Mouse (Mus musculus) adrenal gland, postnatal 10 days (tissue): ENCODE results near the gene Tas2r119. TPM values are rescaled to one million over a fixed set of nuclear protein-coding genes. Genes with fewer than 3 reads are reported as not detected.
"Not testable (repeated sequence)": the region's sequence is repeated elsewhere in the genome, so short reads cannot be mapped to it uniquely, and the experiment has no call there.

Experiments used
- DNase-seq: peaks from one replicate; pipeline ENCODE4 v3.0.0; 2021; ENCODE audit warnings: mixed read lengths
- long read RNA-seq, 2 experiments: library from polyadenylated mRNA; stranded (forward); transcript quantifications; one replicate each; pipeline ENCODE4 v2.0.0; 2021
- total RNA-seq, 2 experiments: library from RNA; stranded (reverse); gene quantifications; 2 replicates each; pipeline ENCODE4 v1.2.3; 2021

Tas2r119 gene
- total RNA-seq = not detected
- long read RNA-seq, experiment 1 = 0 reads
- long read RNA-seq, experiment 2 = 0 reads

DNA sequence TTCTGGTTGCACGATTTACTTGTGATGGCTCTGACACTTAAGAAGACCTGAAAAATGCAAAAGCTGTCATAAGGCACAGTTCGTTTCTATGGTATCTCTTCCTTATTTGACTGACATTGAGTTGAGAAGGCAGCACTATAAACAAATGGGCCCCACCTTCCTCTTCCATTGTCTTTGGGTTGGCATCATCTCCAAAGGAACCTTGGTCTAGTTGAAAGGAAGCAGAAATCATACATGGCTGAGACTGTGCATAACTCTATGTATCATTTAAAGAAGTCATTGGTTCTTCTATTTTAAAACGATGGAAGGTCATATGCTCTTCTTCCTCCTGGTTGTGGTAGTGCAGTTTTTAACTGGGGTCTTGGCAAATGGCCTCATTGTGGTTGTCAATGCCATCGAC lies at the start of gene Tas2r119:
Tas2r119 (plus strand) TSS at position 301 of the 400 bp plus-strand sequence.
- no peak for DNase-seq

DNA sequence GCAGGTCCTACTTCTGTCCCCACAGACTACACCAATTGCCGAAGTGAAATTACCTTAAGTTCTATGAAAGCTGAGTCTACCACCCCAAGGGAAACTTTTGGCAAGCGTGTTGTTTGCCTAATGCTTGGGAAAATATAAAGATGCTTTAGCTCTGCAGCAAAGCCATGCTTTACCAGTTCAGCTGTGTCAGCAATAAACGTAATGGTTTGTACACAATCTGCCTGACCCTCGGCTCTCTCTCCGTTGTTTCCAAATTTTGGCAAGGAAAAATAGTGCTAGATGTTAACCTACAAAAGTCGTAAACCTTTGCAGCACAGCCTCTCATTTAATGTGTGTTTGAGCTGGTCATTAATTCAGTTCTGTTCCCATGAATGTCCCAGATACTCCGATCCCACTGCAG lies 44.8 kb upstream of the Tas2r119 start:
- no peak for DNase-seq

DNA sequence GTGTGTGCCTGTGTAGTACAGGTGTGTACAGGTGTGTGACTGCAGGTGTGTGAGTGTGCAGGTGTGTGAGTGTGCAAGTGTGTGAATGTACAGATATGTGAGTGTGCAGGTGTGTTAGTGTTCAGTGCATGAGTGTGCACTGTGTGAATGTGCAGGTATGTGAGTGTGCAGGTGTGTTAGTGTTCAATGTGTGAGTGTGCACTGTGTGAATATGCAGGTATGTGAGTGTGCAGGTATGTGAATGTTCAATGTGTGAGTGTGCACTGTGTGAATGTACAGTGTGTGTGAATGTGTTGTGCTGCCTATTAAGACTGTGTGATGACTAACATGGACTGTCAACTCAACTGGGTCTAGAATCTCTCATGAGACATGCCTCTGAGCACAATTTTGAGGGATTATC lies 35.4 kb upstream of the Tas2r119 start:
- no peak for DNase-seq

DNA sequence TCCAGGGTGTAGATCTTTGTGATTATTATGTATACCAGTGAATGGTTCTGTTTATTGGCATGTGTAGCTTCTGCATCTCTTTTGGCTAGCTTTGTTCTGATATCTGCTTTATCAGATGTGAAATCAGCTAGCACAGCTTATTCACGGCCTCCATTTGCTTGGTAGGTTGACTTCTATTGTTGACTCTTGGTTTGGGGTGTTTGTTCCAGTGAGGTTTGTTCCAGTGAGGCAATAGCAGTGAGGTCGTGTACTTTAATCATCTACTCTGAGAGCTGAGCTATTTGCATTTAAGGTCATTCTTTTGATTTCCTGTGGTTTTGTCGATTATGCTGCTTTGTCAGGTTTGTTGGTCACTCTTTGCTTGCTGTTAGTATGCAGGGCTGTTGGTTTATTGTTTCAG lies 32.8 kb upstream of the Tas2r119 start:
- no peak for DNase-seq

DNA sequence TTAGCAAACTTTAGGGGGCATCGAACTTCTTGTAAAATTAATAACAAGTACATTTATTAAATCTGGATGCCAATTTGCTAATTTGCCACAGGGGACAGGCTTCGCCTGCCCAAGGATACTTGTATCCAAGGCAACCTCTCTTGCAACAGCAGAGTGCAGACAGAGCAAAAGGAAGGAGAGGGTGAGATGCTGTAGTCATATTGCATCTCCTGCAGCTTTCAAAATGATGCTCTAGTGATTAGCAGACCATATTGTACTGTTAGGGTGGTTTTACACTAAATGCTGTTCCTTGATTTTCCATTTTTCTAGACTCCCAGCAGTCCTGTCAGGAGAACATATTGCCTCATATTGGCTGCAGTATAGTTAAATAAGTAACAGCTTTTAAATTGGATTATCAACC lies 23.7 kb upstream of the Tas2r119 start:
- DNase-seq = no peak

DNA sequence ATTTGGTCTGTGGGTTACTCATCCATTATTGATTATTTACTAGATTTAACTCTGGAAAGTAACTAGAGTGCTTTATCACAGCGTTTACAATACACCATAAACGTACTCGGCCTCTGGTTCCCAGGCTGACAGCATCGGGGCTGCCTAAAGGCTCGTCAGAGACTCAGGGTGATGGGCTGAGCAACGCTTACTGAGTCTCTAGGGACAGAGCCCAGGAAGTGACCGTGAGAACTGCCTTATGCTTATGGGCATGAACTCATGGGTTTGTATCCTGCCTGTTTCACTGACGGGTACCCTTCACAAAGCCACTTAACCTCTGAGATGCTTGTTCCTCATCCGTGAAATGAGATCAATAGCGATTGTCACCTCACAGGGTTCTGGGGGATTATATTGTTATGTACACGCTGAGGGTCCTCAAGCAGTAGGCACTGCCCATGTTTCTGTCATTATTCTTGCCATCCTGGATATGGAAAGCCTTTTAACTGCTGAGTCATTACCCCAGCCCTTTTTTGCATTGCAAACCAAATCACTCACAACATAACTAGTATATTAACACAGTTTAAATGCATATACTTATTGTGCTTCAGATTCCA lies 23.1 kb upstream of the Tas2r119 start:
- no peak for DNase-seq

DNA sequence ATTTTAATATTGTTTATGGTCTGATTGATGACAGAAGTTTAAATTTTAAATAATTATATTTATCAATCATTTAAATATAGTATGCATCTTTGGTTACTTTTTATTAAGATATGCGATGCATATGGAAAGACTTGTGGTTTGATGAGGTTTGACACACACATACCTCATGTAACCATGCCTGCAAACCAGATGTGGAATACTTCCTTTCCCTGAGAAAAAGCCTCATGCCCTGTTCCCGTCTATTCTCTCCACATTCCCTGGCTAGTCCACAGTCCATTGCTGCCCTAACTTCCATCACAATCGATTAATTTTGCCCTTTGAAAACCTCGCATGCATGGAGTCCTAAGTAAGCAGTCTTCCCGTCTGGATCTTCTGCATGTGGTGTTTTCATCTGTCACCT lies 21.0 kb upstream of the Tas2r119 start:
- no peak for DNase-seq

DNA sequence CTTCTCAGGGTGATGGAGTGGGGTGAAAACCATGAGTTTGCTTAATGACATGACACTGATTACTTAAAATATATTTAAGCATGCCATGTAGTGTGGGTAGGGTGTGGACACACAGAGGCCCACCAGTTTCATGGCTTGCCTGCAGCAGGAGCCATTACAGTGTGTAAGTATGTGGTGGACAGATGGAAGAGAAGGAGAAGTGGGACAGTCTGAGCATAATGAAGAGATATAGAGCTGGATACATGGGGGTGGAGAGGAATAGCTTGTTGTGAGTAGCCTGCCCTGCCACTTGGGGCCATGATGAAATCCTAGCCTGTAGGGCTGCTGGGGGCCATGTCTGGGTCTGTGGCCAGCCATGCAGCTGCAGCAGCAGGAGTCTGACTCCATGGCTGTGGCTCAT lies 16.8 kb upstream of the Tas2r119 start:
- DNase-seq = no peak

DNA sequence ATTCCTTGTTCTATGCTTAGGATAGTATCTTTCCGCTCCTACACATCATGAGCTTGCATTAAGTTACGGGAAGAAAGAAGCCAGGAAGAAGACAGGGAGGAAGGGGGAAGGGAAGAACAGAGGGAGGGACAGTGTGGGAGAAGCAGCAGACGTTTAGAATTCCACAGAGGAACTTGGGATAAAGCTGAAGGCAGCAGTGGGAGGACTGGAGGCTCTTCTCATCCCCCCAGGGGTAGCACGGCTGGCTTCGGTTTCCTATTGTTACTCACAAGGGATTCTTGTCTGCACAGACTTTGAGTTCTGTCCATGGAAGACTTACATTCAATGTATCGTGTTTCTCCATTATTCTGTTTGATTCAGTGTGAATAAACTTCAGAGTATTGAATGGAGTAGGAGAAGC lies 5.3 kb upstream of the Tas2r119 start:
- no peak for DNase-seq

DNA sequence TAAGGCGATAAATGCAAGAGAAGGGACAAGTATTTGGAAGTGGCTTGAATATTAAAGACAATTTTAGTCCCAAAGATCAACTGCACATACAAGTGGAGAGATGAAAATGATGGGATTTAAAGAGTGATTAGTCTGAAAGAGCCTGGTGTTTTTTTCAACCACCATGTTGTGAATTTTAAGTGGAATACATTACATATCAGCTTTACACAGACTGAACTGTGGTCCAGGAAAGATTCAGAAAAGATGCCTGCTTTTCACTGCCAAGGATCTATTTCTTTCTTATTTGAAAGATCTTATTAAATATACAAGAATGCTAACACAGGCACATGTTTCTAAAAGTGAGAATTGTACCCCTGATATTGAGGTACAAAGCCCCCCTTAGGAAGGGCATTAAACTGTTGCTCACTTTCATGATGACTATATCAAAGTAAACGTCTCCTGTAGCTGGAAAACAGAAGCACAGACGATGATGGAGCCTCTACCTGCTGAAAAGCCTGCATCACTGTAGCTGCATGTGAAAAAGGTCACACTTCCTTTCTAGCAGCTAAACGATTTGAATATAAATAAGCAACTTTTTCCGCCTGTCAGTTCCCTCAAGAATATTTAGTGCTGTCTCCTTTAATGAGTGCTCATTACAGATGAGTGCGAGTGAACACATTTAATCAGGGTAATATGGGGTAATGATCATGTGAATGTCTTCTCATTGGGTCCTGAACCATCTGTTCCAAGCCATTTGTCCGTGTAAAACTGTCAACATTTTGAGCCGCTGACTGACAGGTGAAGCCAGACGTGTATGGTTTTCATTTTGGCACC lies 4.7 kb upstream of the Tas2r119 start:
- DNase-seq = no peak

DNA sequence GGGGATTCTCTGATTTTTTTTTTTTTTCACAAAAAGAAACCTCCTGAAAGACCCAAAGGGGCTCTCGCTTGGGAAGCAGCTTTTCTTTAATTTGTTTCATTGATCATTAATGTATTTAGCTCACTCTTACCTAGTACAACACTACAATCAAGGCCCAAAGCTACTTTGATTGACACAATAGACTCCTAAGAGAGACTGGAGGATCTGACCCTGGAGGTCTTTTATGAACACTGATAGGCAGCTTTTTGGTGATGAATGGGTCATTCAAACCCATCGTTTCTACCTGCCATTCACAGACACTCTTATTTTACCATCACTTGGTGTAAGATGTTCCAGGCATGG lies 4.1 kb upstream of the Tas2r119 start:
- no peak for DNase-seq

DNA sequence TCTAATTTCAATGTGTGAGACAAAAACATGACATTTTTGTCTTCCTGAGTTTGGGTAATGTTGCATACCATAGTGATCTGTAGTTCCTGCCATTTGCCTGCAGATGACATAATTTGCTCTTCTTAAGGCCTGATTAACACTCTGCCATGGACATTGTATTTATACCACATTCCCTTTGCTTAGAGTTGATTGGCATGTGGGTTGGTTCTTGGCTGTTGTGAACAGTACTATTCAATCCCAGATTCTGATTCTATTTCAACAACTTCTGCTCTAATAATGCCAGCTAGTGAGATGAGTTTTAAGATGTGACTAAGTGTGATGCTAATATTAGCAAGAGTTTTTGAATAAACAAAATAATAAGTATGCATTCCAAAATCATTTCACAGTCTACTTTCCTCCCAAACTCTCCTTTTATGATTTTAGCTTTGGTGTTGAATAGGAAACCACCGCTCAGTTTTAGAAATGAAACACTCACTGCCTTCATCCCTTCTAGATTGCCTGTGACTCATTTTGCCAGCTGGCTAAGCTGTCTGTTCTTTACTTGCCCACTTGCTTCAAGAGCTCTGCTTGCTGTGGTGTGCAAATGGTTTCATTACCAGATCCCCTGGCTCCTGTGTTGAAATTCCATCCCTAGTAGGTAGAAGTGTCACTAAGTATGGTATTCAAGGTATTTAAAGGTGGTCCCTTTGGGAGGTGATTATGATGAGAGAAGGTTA lies 3.1 kb downstream of the Tas2r119 start:
- no peak for DNase-seq

DNA sequence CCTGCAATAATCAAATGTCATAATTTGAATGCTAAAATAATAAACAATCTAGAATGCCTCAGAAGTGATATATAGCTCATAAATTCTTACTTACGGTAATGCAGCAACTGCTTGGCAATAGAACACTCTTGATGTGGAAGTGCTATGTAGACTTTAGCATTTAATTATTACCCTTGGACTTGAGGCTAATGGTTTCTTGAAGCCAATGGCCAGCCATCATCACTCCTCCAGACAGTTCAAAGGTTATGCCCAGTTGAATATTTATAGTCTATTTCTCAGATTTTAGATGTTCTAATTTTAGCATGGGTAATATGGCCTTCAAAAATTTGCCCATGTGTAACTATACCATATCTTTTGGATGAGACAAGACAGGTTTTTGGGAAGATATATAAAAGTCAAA lies 4.9 kb downstream of the Tas2r119 start:
- no peak for DNase-seq

DNA sequence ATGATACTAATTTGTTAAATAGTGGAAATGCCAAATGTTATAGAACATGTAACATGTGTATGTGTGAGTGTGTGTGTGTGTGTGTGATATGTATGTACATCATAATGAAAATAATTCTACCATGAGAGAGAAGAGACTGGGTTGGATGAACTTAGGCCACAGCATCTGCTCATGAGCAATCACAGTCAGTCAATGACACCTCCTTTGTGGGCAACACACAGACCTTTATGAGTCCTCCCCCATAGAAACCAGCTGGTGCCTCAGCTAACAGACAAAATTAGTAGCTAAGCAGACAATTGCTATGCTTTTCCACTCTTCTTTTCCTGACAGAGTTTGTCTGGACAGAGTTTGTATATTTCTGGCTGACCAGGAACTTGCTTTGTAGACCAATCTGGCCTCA lies 7.9 kb downstream of the Tas2r119 start:
- DNase-seq = no peak

DNA sequence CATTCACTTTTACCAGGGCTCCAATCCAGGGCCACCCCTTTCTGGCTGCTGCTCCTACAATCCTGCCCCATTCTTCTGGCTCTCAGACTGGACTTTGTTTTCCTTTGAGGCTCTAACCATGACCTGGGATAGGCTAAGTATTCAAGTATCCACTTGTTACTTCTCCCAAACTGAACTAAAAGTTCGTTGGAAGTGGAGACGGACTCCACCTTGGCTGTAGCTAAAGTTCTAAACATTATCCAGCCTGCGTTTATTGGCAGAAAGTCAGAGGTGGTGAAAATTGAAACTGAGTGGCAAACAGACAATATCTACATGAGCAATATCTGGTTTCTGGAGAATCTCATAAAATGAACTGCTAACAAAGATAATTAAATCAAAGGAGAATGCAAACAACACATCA lies 12.8 kb downstream of the Tas2r119 start:
- no peak for DNase-seq

DNA sequence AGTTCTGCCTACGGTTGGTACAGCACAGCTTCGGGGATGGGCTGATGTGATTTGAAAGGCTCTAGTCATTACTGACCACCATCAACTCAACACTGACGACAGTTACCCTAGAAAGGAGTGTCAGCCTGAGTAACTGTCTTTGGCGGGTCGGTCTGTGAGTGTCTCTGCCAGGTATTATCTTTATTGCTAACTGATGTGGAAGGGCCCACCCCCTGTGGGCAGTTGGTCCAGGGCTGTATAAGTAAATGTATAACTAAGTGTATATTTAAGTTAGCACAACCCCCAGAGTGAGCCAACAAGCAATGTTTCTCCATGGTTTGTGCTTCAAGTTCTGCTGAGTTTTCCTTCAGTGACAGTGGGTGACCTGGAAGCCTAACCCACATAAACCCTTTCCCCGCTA lies 13.3 kb downstream of the Tas2r119 start:
- DNase-seq = no peak

DNA sequence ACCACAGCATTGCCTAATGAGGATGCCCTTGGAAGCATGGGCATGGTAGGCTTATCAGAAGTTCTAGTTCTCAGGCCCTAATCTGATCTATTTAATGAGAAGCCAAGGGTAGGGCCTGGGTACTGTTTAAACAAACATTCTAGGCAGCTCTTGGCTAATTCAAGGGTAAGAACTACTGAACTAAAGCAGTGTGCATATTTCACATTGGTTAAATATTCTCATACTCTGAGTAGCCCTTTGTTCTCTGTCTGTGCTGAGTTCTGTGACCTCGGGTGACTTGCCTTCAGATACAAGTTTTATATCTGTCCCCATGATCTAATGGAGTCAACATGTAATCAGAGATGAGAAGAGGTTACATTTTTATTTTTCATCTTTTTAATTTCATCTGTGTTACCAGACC lies 15.9 kb downstream of the Tas2r119 start:
- DNase-seq = no peak

DNA sequence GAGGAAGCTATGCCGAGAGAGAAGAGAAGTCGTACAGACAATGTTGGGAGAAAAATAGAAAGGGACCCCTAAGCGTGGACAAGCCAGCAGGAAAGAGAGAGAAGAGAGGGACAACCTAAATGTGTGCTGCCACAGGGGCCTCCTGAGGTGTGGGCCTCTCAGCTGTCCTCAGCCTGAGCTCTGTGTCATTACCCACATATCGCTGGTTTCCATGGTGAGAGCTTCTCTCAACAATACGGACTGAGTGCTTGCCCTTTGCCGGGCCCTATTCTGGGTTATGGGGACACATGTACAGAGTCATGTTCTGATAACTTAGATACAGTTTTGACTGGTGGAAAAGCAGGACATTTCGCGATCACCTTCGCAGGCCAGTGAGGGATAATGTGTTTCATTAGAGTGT lies 21.0 kb downstream of the Tas2r119 start:
- no peak for DNase-seq

DNA sequence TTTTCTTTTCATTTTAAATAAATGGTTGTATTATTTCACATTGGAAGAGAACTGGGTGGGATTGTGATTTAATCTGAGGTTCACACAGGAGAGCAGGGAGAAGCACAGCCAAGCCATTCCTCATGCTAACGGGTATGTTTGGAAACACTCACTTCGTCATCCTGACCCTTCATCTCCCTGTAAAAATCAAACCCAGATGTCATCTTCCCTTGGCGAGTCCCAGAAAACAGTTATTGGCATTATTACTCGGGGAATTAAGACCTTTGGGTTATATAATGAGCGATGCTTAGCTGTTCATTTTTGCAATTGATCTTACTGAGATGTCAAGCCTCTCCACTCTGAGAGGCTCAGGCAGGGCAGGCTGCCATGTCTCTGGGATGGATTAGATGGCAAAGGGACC lies 21.5 kb downstream of the Tas2r119 start:
- DNase-seq = no peak

DNA sequence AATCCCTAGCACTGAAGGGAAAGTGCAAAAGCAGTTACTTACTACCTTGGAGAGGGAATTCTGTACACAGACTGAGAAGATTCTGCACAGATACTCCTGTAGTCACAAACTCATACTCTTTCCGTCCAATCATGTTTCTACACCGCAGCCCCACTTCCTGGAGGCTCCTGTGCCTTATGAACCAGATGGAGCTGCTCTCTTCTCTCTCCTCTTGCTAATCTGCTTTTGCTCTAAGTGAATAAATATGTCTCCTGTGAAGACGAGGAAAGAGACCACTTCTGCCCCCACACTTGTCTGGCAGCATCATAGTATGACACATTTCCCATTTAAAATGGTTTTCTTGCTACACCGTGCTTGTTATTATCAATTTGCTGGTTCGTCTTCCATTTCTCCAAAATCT lies 26.2 kb downstream of the Tas2r119 start:
- DNase-seq = no peak

DNA sequence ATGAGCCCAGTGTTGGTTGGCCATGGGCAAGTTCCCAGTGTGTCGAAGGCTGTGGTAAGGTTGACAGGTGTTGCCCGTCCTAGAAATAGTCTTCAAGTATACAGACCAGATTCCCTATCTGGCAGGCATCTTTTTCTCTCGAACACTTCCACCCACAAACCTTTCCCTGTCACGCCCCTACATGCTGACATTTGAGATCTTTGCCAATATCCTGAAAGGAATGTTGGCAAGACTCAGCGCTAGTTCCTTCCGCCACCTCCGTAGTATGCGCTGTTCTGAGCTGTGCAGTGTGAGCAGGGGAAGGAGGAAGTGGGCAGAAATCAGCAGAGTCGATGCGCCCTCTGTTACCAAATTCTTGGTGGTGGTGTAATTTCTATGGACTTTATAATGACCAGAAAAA lies 27.8 kb downstream of the Tas2r119 start:
- DNase-seq = no peak

DNA sequence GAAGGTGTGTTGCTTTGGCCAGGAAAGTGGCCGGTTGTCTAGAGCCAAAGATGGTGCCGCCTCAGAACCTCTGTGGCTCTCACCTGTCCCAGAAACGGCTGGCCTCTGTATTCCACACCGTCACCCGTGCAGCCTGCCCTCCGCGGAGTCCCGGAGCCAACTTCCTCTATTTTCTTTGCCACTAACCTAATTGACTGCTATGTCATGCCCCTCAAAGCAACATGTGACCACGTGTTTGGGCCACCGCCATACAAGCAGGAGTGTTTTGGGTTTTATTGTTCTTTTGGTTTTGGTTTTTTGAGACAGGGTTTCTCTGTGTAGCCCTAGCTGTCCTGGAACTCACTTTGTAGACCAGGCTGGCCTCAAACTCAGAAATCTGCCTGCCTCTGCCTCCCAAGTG lies 37.6 kb downstream of the Tas2r119 start:
- DNase-seq = not testable (repeated sequence)

DNA sequence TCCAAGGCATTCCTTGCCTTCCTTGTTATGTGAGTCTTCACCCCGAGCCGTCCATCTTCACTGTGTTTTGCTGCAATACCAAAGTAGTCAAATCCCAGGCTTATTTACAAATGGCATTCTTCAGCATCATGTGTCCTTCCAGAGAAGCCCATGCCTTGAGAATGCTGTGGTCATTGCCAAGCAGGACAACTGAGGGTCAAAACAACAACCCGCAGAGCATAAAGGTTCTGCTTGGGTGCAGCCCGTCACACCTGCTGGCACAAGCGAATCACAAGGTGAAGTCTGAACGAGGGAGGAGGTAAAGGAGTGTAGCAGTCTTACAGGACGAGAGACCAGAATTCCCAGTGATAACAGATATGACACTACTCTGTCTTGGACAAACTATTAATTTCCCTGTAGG lies 45.9 kb downstream of the Tas2r119 start:
- no peak for DNase-seq

DNA sequence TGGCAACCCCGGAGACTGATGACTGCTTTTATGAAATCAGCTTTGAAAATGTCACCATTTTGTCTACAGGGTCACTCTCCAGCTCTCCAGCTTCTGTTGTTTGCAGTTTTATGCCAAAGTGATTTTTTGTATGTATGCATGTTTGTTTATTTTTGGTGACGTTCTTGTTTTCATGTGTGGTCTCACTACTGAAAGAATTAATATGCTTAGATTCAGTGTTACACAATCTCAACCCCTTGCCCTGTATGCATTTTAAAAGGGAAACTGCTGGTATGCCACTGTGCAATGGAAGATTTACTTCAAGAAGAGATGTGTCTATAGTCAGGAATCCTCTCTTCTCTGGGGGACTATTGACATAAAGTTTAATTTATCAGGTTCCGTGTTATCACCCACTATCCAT lies 48.3 kb downstream of the Tas2r119 start:
- DNase-seq = no peak
